Mouse (Mus musculus) lung, postnatal 0 days (tissue): ENCODE data around the gene Gipc3.

Experiments used
- CTCF ChIP-seq: IDR thresholded peaks from 2 replicates; pipeline ENCODE4 v1.5.1; 2016; ENCODE audit warnings: antibody characterized with exemption, mild to moderate bottlenecking
- EP300 ChIP-seq: IDR thresholded peaks from 2 replicates; pipeline ENCODE4 v1.6.1; 2016; ENCODE audit warnings: antibody characterized with exemption, mild to moderate bottlenecking, control low read depth

- TF ChIP-seq CTCF = peak; percentile 39; the same call in 1 of the 2 replicates
- TF ChIP-seq EP300 = no peak
These were observed 7.4 kb downstream of the Gipc3 start for GRCm38 (mm10) chr10:81335393-81336340.
